Mouse (Mus musculus): ENCODE data around the gene Htr1d. TPM values are rescaled to one million over a fixed set of nuclear protein-coding genes. Genes with fewer than 3 reads are reported as not detected.

The Htr1d gene
- polyA plus RNA-seq, 2 experiments, result not detected

- ATAC-seq (ENCODE audit: insufficient read depth) (no peak), DNase-seq (ENCODE audit: low read depth in 3 of 3, low spot score in 3 of 3) (no peak)
- Histone ChIP-seq H3K9me3 (ENCODE audit: control insufficient read depth, low read length) (no peaks in the 10 kb centered on the region), H3K4me3 (ENCODE audit: insufficient read depth in 1 of 2, low read depth in 2 of 2, low read length in 2 of 2) (no peak overlapping the region), H3K4me1 (replicated peaks; ENCODE audit: control insufficient read depth in 2 of 2, insufficient read depth in 2 of 2, low read length in 1 of 2) (no peaks in the 10 kb centered on the region), H3K27ac (no peak overlapping the region), H3K27me3 (ENCODE audit: control insufficient read depth, insufficient read depth, low read length) (no peaks in the 10 kb centered on the region), H3K9ac (replicated peaks) (no peak overlapping the region), H3K4me2 (ENCODE audit: low read depth) (no peak overlapping the region), H3K36me3 (replicated peaks; ENCODE audit: control insufficient read depth, insufficient read depth, low read depth) (no peaks in the 10 kb centered on the region)
- WGBS (ENCODE audit: insufficient replicate concordance), result 56% methylated on average over 10 of the region's 10 CpGs
- no peak for TF ChIP-seq CTCF (IDR thresholded peaks at IDR 0.05; ENCODE audit: low read depth)
These were observed 21.5 kb upstream of the Htr1d start for GRCm38 (mm10) chr4:136401806-136402205.

GRCm38 (mm10) chr4:136407831-136408230 is 15.5 kb upstream of the Htr1d start:
- ATAC-seq (ENCODE audit: insufficient read depth), result no peak

GRCm38 (mm10) chr4:136411995-136412765 is 11.1 kb upstream of the Htr1d start:
- WGBS (ENCODE audit: insufficient replicate concordance), result 62% methylated on average over 10 of the region's 10 CpGs
- Histone ChIP-seq H3K27me3 (ENCODE audit: control insufficient read depth, insufficient read depth, low read length) (no peaks in the 10 kb centered on the region), H3K4me3 (ENCODE audit: insufficient read depth in 1 of 2, low read depth in 2 of 2, low read length in 2 of 2) (no peak overlapping the region), H3K9me3 (ENCODE audit: control insufficient read depth, low read length) (no peaks in the 10 kb centered on the region), H3K9ac (replicated peaks) (no peak overlapping the region), H3K36me3 (replicated peaks; ENCODE audit: control insufficient read depth, insufficient read depth, low read depth) (no peaks in the 10 kb centered on the region), H3K4me1 (replicated peaks; ENCODE audit: control insufficient read depth in 2 of 2, insufficient read depth in 2 of 2, low read length in 1 of 2) (no peaks in the 10 kb centered on the region), H3K27ac (no peak overlapping the region), H3K4me2 (ENCODE audit: low read depth) (no peak overlapping the region)
- DNase-seq (ENCODE audit: low read depth in 3 of 3, low spot score in 3 of 3) (no peak), ATAC-seq (ENCODE audit: insufficient read depth) (no peak)
- no peak for TF ChIP-seq CTCF (IDR thresholded peaks at IDR 0.05; ENCODE audit: low read depth)
- TF ChIP-seq EP300 (IDR thresholded peaks at IDR 0.05; ENCODE audit: low read depth), result no peak

More at GRCm38 (mm10) chr4:136407831-136408230, 15.5 kb upstream of the Htr1d start:
- 69% methylated on average over 11 of the region's 11 CpGs for WGBS (ENCODE audit: insufficient replicate concordance)
- Histone ChIP-seq H3K9ac (replicated peaks) (no peak overlapping the region), H3K4me2 (ENCODE audit: low read depth) (no peak overlapping the region), H3K36me3 (replicated peaks; ENCODE audit: control insufficient read depth, insufficient read depth, low read depth) (no peaks in the 10 kb centered on the region), H3K4me3 (ENCODE audit: insufficient read depth in 1 of 2, low read depth in 2 of 2, low read length in 2 of 2) (no peak overlapping the region), H3K27ac (no peak overlapping the region), H3K9me3 (ENCODE audit: control insufficient read depth, low read length) (no peaks in the 10 kb centered on the region), H3K4me1 (replicated peaks; ENCODE audit: control insufficient read depth in 2 of 2, insufficient read depth in 2 of 2, low read length in 1 of 2) (no peaks in the 10 kb centered on the region), H3K27me3 (ENCODE audit: control insufficient read depth, insufficient read depth, low read length) (no peaks in the 10 kb centered on the region)
- TF ChIP-seq EP300 (IDR thresholded peaks at IDR 0.05; ENCODE audit: low read depth) (no peak), CTCF (IDR thresholded peaks at IDR 0.05; ENCODE audit: low read depth) (no peak)
- no peak for DNase-seq (ENCODE audit: low read depth in 3 of 3, low spot score in 3 of 3)

GRCm38 (mm10) chr4:136415477-136415876 is 7.8 kb upstream of the Htr1d start:
- Histone ChIP-seq H3K27me3 (ENCODE audit: control insufficient read depth, insufficient read depth, low read length) (no peaks in the 10 kb centered on the region), H3K9me3 (ENCODE audit: control insufficient read depth, low read length) (no peaks in the 10 kb centered on the region), H3K4me1 (replicated peaks; ENCODE audit: control insufficient read depth in 2 of 2, insufficient read depth in 2 of 2, low read length in 1 of 2) (no peaks in the 10 kb centered on the region), H3K9ac (replicated peaks) (no peak overlapping the region), H3K36me3 (replicated peaks; ENCODE audit: control insufficient read depth, insufficient read depth, low read depth) (no peaks in the 10 kb centered on the region), H3K4me3 (ENCODE audit: insufficient read depth in 1 of 2, low read depth in 2 of 2, low read length in 2 of 2) (no peak overlapping the region), H3K27ac (no peak overlapping the region), H3K4me2 (ENCODE audit: low read depth) (no peak overlapping the region)
- ATAC-seq (ENCODE audit: insufficient read depth) (no peak), DNase-seq (ENCODE audit: low read depth in 3 of 3, low spot score in 3 of 3) (no peak)
- WGBS (ENCODE audit: insufficient replicate concordance), result 66% methylated on average over 9 of the region's 9 CpGs
- TF ChIP-seq EP300 (IDR thresholded peaks at IDR 0.05; ENCODE audit: low read depth) (no peak), CTCF (IDR thresholded peaks at IDR 0.05; ENCODE audit: low read depth) (no peak)

GRCm38 (mm10) chr4:136418962-136419361 is 4.4 kb upstream of the Htr1d start:
- no peak overlapping the region for H3K9ac ChIP-seq (replicated peaks)
- WGBS (ENCODE audit: insufficient replicate concordance), result 13% methylated on average over 11 of the region's 11 CpGs
- H3K4me3 ChIP-seq (ENCODE audit: insufficient read depth in 1 of 2, low read depth in 2 of 2, low read length in 2 of 2), result no peak overlapping the region
- H3K27me3 ChIP-seq (ENCODE audit: control insufficient read depth, insufficient read depth, low read length), result peaks cover 6% of the 10 kb centered on the region
- no peaks in the 10 kb centered on the region for H3K4me1 ChIP-seq (replicated peaks; ENCODE audit: control insufficient read depth in 2 of 2, insufficient read depth in 2 of 2, low read length in 1 of 2)
- no peaks in the 10 kb centered on the region for H3K9me3 ChIP-seq (ENCODE audit: control insufficient read depth, low read length)
- no peaks in the 10 kb centered on the region for H3K36me3 ChIP-seq (replicated peaks; ENCODE audit: control insufficient read depth, insufficient read depth, low read depth)
- H3K4me2 ChIP-seq (ENCODE audit: low read depth), result no peak overlapping the region
- DNase-seq (ENCODE audit: low read depth in 3 of 3, low spot score in 3 of 3) (no peak), ATAC-seq (ENCODE audit: insufficient read depth) (no peak)
- no peak for TF ChIP-seq EP300 (IDR thresholded peaks at IDR 0.05; ENCODE audit: low read depth)
- TF ChIP-seq CTCF (IDR thresholded peaks at IDR 0.05; ENCODE audit: low read depth), result no peak
- H3K27ac ChIP-seq, result no peak overlapping the region

All from liver, embryonic 14.5 days (tissue).